Mouse (Mus musculus) midbrain, embryonic 13.5 days (tissue): Measurements from ENCODE around the gene Mpzl1. TPM values are rescaled to one million over a fixed set of nuclear protein-coding genes. Genes with fewer than 3 reads are reported as not detected.

Source experiments
- ATAC-seq: fragments of 200-750 bp; cut with Nextera tagmentation; 2 replicates; pipeline ENCODE4 v1.8.0; 2017; ENCODE audit warnings: mild to moderate bottlenecking, moderate TSS enrichment, moderate library complexity
- H3K27ac ChIP-seq: fragments of 300-500 bp; sonication (generic); 2 replicates; pipeline ENCODE4 v1.5.1; 2015; ENCODE audit warnings: inconsistent platforms, mild to moderate bottlenecking, moderate library complexity
- H3K27me3 ChIP-seq: fragments of 300-500 bp; sonication (generic); 2 replicates; pipeline ENCODE4 v1.6.1; 2015; ENCODE audit warnings: mild to moderate bottlenecking, inconsistent platforms
- H3K36me3 ChIP-seq: fragments of 300-500 bp; sonication (generic); 2 replicates; pipeline ENCODE4 v1.6.1; 2015; ENCODE audit warnings: mild to moderate bottlenecking, inconsistent platforms
- H3K4me1 ChIP-seq: fragments of 300-500 bp; sonication (generic); replicated peaks from 2 replicates; pipeline ENCODE4 v1.6.1; 2015; ENCODE audit warnings: inconsistent platforms
- H3K4me2 ChIP-seq: fragments of 300-500 bp; sonication (generic); replicated peaks from 2 replicates; pipeline ENCODE4 v1.6.1; 2015; ENCODE audit warnings: moderate library complexity, mild to moderate bottlenecking, inconsistent platforms
- H3K4me3 ChIP-seq: fragments of 300-500 bp; sonication (generic); replicated peaks from 2 replicates; pipeline ENCODE4 v1.5.1; 2015; ENCODE audit warnings: mild to moderate bottlenecking, inconsistent platforms
- H3K9ac ChIP-seq: fragments of 300-500 bp; sonication (generic); replicated peaks from 2 replicates; pipeline ENCODE4 v1.6.1; 2015; ENCODE audit warnings: mild to moderate bottlenecking, inconsistent platforms
- H3K9me3 ChIP-seq: fragments of 300-500 bp; sonication (generic); 2 replicates; pipeline ENCODE4 v1.6.1; 2016; ENCODE audit warnings: mild to moderate bottlenecking, inconsistent platforms
- WGBS: fragments of 180-500 bp; shearing (Covaris S2); methylation state at CpG from one replicate; pipeline ENCODE4 v1.1.7; 2015; 5-methylcytosine and 5-hydroxymethylcytosine counted together
- polyA plus RNA-seq: library from polyadenylated mRNA; unstranded; fragments of >200 nt; fragmentation: Nextera tagmentation; extraction: Ambion mirVana; gene quantifications from 2 replicates; pipeline ENCODE4 v1.2.1, GENCODE M21; 2015

Mpzl1 gene
- polyA plus RNA-seq, 1 experiment from 2014 or later: 147 TPM

- Histone ChIP-seq H3K27me3 (no peaks in the 10 kb centered on the region), H3K4me3 (no peak overlapping the region), H3K4me1 (peaks cover 27% of the 10 kb centered on the region), H3K27ac (peak overlapping the region; percentile 78), H3K4me2 (0 out of 2 replicates have a peak overlapping the region, but pooled peaks have one; percentile 6), H3K9me3 (no peaks in the 10 kb centered on the region), H3K9ac (no peak overlapping the region), H3K36me3 (peaks cover 39% of the 10 kb centered on the region)
- WGBS: 36% methylated on average over 7 of the region's 7 CpGs
- ATAC-seq: peak; percentile 57
These were observed 24.6 kb downstream of the Mpzl1 start for GRCm38 (mm10) chr1:165609495-165610320.

- 85% methylated on average over 4 of the region's 4 CpGs for WGBS
- ATAC-seq: no peak
- Histone ChIP-seq H3K4me1 (peaks cover 27% of the 10 kb centered on the region), H3K4me2 (no peak overlapping the region), H3K27ac (no peak overlapping the region), H3K9ac (no peak overlapping the region), H3K36me3 (peaks cover 42% of the 10 kb centered on the region), H3K27me3 (no peaks in the 10 kb centered on the region), H3K4me3 (no peak overlapping the region), H3K9me3 (no peaks in the 10 kb centered on the region)
These were observed 25.4 kb downstream of the Mpzl1 start for GRCm38 (mm10) chr1:165608904-165609303.

GRCm38 (mm10) chr1:165605774-165606173 lies 28.6 kb downstream of the Mpzl1 start:
- Histone ChIP-seq H3K27me3 (no peaks in the 10 kb centered on the region), H3K4me1 (peaks cover 21% of the 10 kb centered on the region), H3K36me3 (peaks cover 62% of the 10 kb centered on the region), H3K9ac (no peak overlapping the region), H3K4me2 (no peak overlapping the region), H3K4me3 (no peak overlapping the region), H3K27ac (no peak overlapping the region), H3K9me3 (no peaks in the 10 kb centered on the region)
- 86% methylated on average over 6 of the region's 6 CpGs for WGBS
- no peak for ATAC-seq

- WGBS: 86% methylated on average over 3 of the region's 3 CpGs
- Histone ChIP-seq H3K9me3 (no peaks in the 10 kb centered on the region), H3K27ac (no peak overlapping the region), H3K4me1 (peaks cover 14% of the 10 kb centered on the region), H3K27me3 (no peaks in the 10 kb centered on the region), H3K4me3 (no peak overlapping the region), H3K4me2 (no peak overlapping the region), H3K9ac (no peak overlapping the region), H3K36me3 (peaks cover 63% of the 10 kb centered on the region)
- ATAC-seq: no peak
These were observed 29.2 kb downstream of the Mpzl1 start for GRCm38 (mm10) chr1:165605108-165605507.

- H3K36me3 ChIP-seq: peaks cover 63% of the 10 kb centered on the region
- no peak for ATAC-seq
- WGBS: 92% methylated on average over 8 of the region's 8 CpGs
These were observed 30.1 kb downstream of the Mpzl1 start for GRCm38 (mm10) chr1:165604203-165604602.

GRCm38 (mm10) chr1:165603218-165603617 lies 31.1 kb downstream of the Mpzl1 start:
- H3K4me3 ChIP-seq: no peak overlapping the region
- WGBS: 86% methylated on average over 14 of the region's 14 CpGs
- H3K4me2 ChIP-seq: no peak overlapping the region
- H3K9ac ChIP-seq: no peak overlapping the region
- no peaks in the 10 kb centered on the region for H3K27me3 ChIP-seq
- no peak overlapping the region for H3K27ac ChIP-seq
- no peak for ATAC-seq
- no peaks in the 10 kb centered on the region for H3K9me3 ChIP-seq
- no peaks in the 10 kb centered on the region for H3K4me1 ChIP-seq
- peaks cover 69% of the 10 kb centered on the region for H3K36me3 ChIP-seq

More at GRCm38 (mm10) chr1:165604203-165604602, 30.1 kb downstream of the Mpzl1 start:
- Histone ChIP-seq H3K4me2 (no peak overlapping the region), H3K9ac (no peak overlapping the region), H3K4me3 (no peak overlapping the region), H3K27ac (no peak overlapping the region), H3K9me3 (no peaks in the 10 kb centered on the region), H3K27me3 (no peaks in the 10 kb centered on the region), H3K4me1 (peaks cover 5% of the 10 kb centered on the region; the same call in 1 of the 2 replicates)

- Histone ChIP-seq H3K4me2 (no peak overlapping the region), H3K27me3 (no peaks in the 10 kb centered on the region), H3K4me1 (no peaks in the 10 kb centered on the region), H3K36me3 (peaks cover 59% of the 10 kb centered on the region), H3K9ac (no peak overlapping the region), H3K27ac (no peak overlapping the region), H3K9me3 (no peaks in the 10 kb centered on the region), H3K4me3 (no peak overlapping the region)
- WGBS: 81% methylated on average over 10 of the region's 10 CpGs
- ATAC-seq: no peak
These were observed 32.5 kb downstream of the Mpzl1 start for GRCm38 (mm10) chr1:165601775-165602280.

- no peak for ATAC-seq
- Histone ChIP-seq H3K4me3 (no peak overlapping the region), H3K4me1 (no peaks in the 10 kb centered on the region), H3K27me3 (no peaks in the 10 kb centered on the region), H3K4me2 (no peak overlapping the region), H3K27ac (no peak overlapping the region), H3K9ac (no peak overlapping the region), H3K9me3 (no peaks in the 10 kb centered on the region), H3K36me3 (peaks cover 63% of the 10 kb centered on the region)
- 94% methylated on average over 15 of the region's 15 CpGs for WGBS
These were observed 39.5 kb downstream of the Mpzl1 start for GRCm38 (mm10) chr1:165594699-165595421.

GRCm38 (mm10) chr1:165592295-165593082 lies 41.8 kb downstream of the Mpzl1 start:
- no peaks in the 10 kb centered on the region for H3K9me3 ChIP-seq
- peaks cover 53% of the 10 kb centered on the region for H3K36me3 ChIP-seq

GRCm38 (mm10) chr1:165590760-165591159 lies 43.6 kb downstream of the Mpzl1 start:
- no peak overlapping the region for H3K4me2 ChIP-seq
- H3K36me3 ChIP-seq: peaks cover 43% of the 10 kb centered on the region
- H3K27ac ChIP-seq: no peak overlapping the region
- 84% methylated on average over 8 of the region's 8 CpGs for WGBS
- no peak overlapping the region for H3K4me3 ChIP-seq
- no peaks in the 10 kb centered on the region for H3K9me3 ChIP-seq
- H3K27me3 ChIP-seq: no peaks in the 10 kb centered on the region
- 0 out of 2 replicates have a peak, but pooled peaks cover 4% of the 10 kb centered on the region for H3K4me1 ChIP-seq
- ATAC-seq: no peak
- no peak overlapping the region for H3K9ac ChIP-seq

More at GRCm38 (mm10) chr1:165592295-165593082, 41.8 kb downstream of the Mpzl1 start:
- no peaks in the 10 kb centered on the region for H3K27me3 ChIP-seq
- no peak overlapping the region for H3K4me2 ChIP-seq
- no peak overlapping the region for H3K4me3 ChIP-seq
- no peak overlapping the region for H3K9ac ChIP-seq
- no peak for ATAC-seq
- H3K27ac ChIP-seq: no peak overlapping the region
- 93% methylated on average over 14 of the region's 14 CpGs for WGBS
- H3K4me1 ChIP-seq: 0 out of 2 replicates have a peak, but pooled peaks cover 4% of the 10 kb centered on the region

- 62% methylated on average over 10 of the region's 10 CpGs for WGBS
- Histone ChIP-seq H3K9me3 (no peaks in the 10 kb centered on the region), H3K36me3 (peaks cover 30% of the 10 kb centered on the region), H3K4me3 (no peak overlapping the region), H3K27me3 (no peaks in the 10 kb centered on the region), H3K27ac (no peak overlapping the region), H3K4me2 (no peak overlapping the region), H3K9ac (no peak overlapping the region), H3K4me1 (0 out of 2 replicates have a peak, but pooled peaks cover 4% of the 10 kb centered on the region)
- no peak for ATAC-seq
These were observed 44.9 kb downstream of the Mpzl1 start for GRCm38 (mm10) chr1:165589280-165590048.
